Mouse (Mus musculus): ENCODE measurements around the gene Mbnl1. TPM values are rescaled to one million over a fixed set of nuclear protein-coding genes. Genes with fewer than 3 reads are reported as not detected.

Mbnl1 gene
- polyA plus RNA-seq, 1 experiment = 191 TPM

DNA sequence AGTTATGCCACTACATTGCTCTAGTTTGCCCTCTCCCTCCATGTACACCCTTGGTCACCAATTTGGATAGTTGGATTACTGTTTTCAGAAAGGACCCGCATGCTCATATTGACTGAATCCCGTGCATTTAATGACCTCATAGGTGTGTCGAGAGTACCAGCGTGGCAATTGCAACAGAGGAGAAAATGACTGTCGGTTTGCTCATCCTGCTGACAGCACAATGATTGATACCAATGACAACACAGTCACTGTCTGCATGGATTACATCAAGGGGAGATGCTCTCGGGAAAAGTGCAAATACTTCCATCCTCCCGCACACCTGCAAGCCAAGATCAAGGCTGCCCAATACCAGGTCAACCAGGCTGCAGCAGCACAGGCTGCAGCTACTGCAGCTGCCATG is 140.5 kb downstream of the Mbnl1 start:
- no peak overlapping the region for H3K27ac ChIP-seq (ENCODE audit: insufficient read depth, low read length)
- TF ChIP-seq POLR2A (IDR thresholded peaks at IDR 0.05; ENCODE audit: low read depth, low read length) (no peak), CTCF (IDR thresholded peaks at IDR 0.05; ENCODE audit: borderline replicate concordance, insufficient read depth, low read length) (no peak)
- no peak overlapping the region for H3K4me3 ChIP-seq (ENCODE audit: insufficient read depth, low read length)
- H3K4me1 ChIP-seq (ENCODE audit: control insufficient read depth, insufficient read depth, low read length) = peaks cover 8% of the 10 kb centered on the region

DNA sequence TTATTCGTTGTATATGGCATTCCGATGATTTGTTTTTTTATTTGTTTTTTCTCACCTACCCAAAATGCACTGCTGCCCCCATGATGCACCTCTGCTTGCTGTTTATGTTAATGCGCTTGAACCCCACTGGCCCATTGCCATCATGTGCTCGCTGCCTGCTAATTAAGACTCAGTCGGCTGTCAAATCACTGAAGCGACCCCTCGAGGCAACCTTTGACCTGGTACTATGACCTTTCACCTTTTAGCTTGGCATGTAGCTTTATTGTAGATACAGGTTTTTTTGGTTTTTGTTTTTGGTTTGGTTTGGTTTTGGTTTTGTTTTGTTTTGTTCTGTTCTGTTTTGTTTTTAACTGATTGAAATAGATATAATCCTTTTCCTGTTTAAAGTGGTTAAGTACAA is 141.9 kb downstream of the Mbnl1 start:
- no peak overlapping the region for H3K27ac ChIP-seq (ENCODE audit: insufficient read depth, low read length)
- no peak overlapping the region for H3K4me3 ChIP-seq (ENCODE audit: insufficient read depth, low read length)
- TF ChIP-seq POLR2A (IDR thresholded peaks at IDR 0.05; ENCODE audit: low read depth, low read length) (no peak), CTCF (IDR thresholded peaks at IDR 0.05; ENCODE audit: borderline replicate concordance, insufficient read depth, low read length) (no peak)
- H3K4me1 ChIP-seq (ENCODE audit: control insufficient read depth, insufficient read depth, low read length) = peaks cover 8% of the 10 kb centered on the region

- no peak overlapping the region for H3K4me3 ChIP-seq (ENCODE audit: insufficient read depth, low read length)
- H3K27ac ChIP-seq (ENCODE audit: insufficient read depth, low read length) = no peak overlapping the region
- no peak for TF ChIP-seq POLR2A (IDR thresholded peaks at IDR 0.05; ENCODE audit: low read depth, low read length)
- no peak for TF ChIP-seq CTCF (IDR thresholded peaks at IDR 0.05; ENCODE audit: borderline replicate concordance, insufficient read depth, low read length)
- peaks cover 8% of the 10 kb centered on the region for H3K4me1 ChIP-seq (ENCODE audit: control insufficient read depth, insufficient read depth, low read length)
Observed at GRCm38 (mm10) chr3:60615057-60615606, 142.5 kb downstream of the Mbnl1 start.

GRCm38 (mm10) chr3:60615615-60616014 is 143.0 kb downstream of the Mbnl1 start:
- Histone ChIP-seq H3K4me3 (ENCODE audit: insufficient read depth, low read length) (no peak overlapping the region), H3K27ac (ENCODE audit: insufficient read depth, low read length) (no peak overlapping the region), H3K4me1 (ENCODE audit: control insufficient read depth, insufficient read depth, low read length) (peaks cover 8% of the 10 kb centered on the region)
- no peak for TF ChIP-seq CTCF (IDR thresholded peaks at IDR 0.05; ENCODE audit: borderline replicate concordance, insufficient read depth, low read length)
- no peak for TF ChIP-seq POLR2A (IDR thresholded peaks at IDR 0.05; ENCODE audit: low read depth, low read length)

DNA sequence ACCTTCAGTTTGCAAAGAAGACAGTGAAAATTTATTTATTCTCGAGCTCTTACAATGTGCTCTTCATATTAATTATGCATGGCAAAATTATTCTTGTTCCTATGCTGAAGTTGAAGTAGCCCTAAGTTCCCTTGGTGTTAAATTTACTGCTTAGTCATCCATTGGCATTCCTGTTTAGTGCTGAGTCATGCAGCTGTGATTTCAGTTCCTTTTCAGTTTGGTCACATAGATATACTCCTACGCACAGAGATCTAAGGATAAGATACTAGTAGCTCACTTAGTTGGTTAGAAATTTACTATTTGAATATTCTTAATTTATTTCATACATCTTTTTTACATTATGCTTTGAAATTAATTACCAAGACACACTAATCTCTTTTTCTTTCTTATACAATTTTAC is 143.5 kb downstream of the Mbnl1 start:
- Histone ChIP-seq H3K4me1 (ENCODE audit: control insufficient read depth, insufficient read depth, low read length) (peaks cover 8% of the 10 kb centered on the region), H3K27ac (ENCODE audit: insufficient read depth, low read length) (no peak overlapping the region), H3K4me3 (ENCODE audit: insufficient read depth, low read length) (no peak overlapping the region)
- TF ChIP-seq CTCF (IDR thresholded peaks at IDR 0.05; ENCODE audit: borderline replicate concordance, insufficient read depth, low read length) = no peak
- no peak for TF ChIP-seq POLR2A (IDR thresholded peaks at IDR 0.05; ENCODE audit: low read depth, low read length)

DNA sequence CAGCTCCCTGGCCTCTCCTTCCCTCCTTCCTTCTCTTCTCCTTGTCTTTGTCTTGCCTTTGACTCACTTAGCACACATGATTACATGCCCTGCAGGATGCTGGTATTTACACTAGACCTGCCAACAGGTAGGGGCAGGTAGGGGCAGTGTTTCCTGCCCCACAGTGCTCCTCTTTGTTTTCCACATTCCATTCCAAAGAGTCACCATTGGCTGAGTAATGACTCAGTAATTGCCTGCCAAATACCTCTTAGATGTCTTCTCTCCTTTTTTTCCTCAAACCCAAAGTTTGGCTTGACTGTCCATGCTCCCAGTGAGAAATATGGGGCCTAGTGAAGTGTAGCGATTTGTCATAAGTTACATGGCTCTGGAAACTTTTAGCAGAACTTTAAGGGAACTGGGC is 145.0 kb downstream of the Mbnl1 start:
- H3K27ac ChIP-seq (ENCODE audit: insufficient read depth, low read length) = peak overlapping the region; percentile 30; the same call in 1 of the 2 replicates
- H3K4me1 ChIP-seq (ENCODE audit: control insufficient read depth, insufficient read depth, low read length) = peaks cover 8% of the 10 kb centered on the region
- TF ChIP-seq POLR2A (IDR thresholded peaks at IDR 0.05; ENCODE audit: low read depth, low read length) = no peak
- TF ChIP-seq CTCF (IDR thresholded peaks at IDR 0.05; ENCODE audit: borderline replicate concordance, insufficient read depth, low read length) = no peak
- no peak overlapping the region for H3K4me3 ChIP-seq (ENCODE audit: insufficient read depth, low read length)

GRCm38 (mm10) chr3:60620236-60620635 is 147.6 kb downstream of the Mbnl1 start:
- no peak for TF ChIP-seq POLR2A (IDR thresholded peaks at IDR 0.05; ENCODE audit: low read depth, low read length)
- TF ChIP-seq CTCF (IDR thresholded peaks at IDR 0.05; ENCODE audit: borderline replicate concordance, insufficient read depth, low read length) = no peak
- no peak overlapping the region for H3K4me3 ChIP-seq (ENCODE audit: insufficient read depth, low read length)
- no peak overlapping the region for H3K27ac ChIP-seq (ENCODE audit: insufficient read depth, low read length)
- H3K4me1 ChIP-seq (ENCODE audit: control insufficient read depth, insufficient read depth, low read length) = peaks cover 8% of the 10 kb centered on the region

DNA sequence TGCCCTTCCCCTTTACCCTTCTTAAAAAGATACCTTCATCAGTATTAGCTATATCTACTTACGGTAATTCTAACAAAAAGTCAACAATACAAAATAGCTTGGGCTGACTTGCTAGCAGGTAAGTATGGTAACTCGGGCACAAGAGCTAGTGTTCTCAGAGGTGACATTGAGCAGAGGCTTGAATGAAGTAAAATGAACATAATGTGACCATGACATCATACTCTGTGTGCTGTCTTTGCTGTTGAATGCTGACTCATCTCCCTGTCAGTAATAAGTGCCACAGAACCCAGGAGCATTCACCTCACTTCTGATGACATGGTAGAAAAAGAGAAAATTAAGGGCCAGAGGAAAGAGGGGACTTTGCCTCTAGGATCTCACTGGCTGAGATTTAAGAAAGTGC is 158.6 kb downstream of the Mbnl1 start:
- no peak overlapping the region for H3K27ac ChIP-seq (ENCODE audit: insufficient read depth, low read length)
- peaks cover 5% of the 10 kb centered on the region; the same call in 1 of the 2 replicates for H3K4me1 ChIP-seq (ENCODE audit: control insufficient read depth, insufficient read depth, low read length)
- H3K4me3 ChIP-seq (ENCODE audit: insufficient read depth, low read length) = no peak overlapping the region
- TF ChIP-seq CTCF (IDR thresholded peaks at IDR 0.05; ENCODE audit: borderline replicate concordance, insufficient read depth, low read length) (no peak), POLR2A (IDR thresholded peaks at IDR 0.05; ENCODE audit: low read depth, low read length) (no peak)

DNA sequence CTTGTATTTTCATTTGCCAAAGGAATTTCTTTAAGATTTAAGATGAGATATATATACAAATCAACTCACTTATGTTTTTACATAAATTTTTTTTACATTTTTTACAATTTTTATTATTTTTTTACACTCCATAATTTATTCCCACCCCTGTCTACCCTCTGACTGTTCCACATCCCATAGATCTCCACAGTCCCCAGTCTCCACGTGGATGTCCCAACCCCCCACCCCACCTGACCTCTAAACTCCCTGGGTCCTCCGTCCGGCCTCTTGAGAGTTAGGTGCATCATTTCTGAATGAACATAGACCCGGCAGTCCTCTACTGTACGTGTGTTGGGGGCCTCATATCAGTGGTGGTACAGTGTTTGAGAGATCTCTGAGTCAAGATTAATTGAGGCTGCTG is 159.1 kb downstream of the Mbnl1 start:
- TF ChIP-seq CTCF (IDR thresholded peaks at IDR 0.05; ENCODE audit: borderline replicate concordance, insufficient read depth, low read length) = no peak
- TF ChIP-seq POLR2A (IDR thresholded peaks at IDR 0.05; ENCODE audit: low read depth, low read length) = no peak
- Histone ChIP-seq H3K4me3 (ENCODE audit: insufficient read depth, low read length) (no peak overlapping the region), H3K27ac (ENCODE audit: insufficient read depth, low read length) (no peak overlapping the region), H3K4me1 (ENCODE audit: control insufficient read depth, insufficient read depth, low read length) (peaks cover 5% of the 10 kb centered on the region; the same call in 1 of the 2 replicates)

DNA sequence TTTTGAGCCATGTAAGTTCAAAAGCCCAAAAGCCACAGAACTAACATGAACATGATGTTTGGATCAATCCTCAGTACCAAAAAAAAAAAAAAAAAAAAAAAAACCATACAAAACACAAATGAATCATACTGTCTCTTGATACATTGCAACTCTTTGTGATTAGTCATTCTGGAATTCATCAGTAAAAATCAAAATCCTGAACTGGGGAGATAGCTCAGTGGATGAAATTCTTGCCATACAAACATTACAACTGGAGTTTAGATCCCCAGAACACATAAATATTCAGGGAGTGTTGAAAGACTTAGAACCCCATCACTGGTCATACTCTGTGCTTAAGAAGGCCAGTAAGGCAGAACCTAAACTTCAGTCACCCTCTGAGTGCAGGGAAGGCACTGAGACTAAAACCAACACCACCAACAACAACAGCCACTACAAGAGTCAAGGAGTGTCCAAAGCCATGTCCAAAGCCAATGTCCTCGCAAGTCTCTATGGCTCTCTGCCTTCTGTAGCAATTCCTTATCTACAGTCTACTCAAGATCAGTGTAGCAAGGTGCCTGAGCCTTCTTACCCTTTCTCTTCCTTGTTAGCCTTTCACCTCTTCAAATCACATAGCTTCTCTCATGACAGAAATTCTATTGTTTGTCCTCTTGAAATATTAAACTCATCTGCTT is 160.3 kb downstream of the Mbnl1 start:
- TF ChIP-seq POLR2A (IDR thresholded peaks at IDR 0.05; ENCODE audit: low read depth, low read length) = no peak
- no peak for TF ChIP-seq CTCF (IDR thresholded peaks at IDR 0.05; ENCODE audit: borderline replicate concordance, insufficient read depth, low read length)

More for the DNA sequence above, 160.3 kb downstream of the Mbnl1 start:
- Histone ChIP-seq H3K4me1 (ENCODE audit: control insufficient read depth, insufficient read depth, low read length) (peaks cover 5% of the 10 kb centered on the region; the same call in 1 of the 2 replicates), H3K27ac (ENCODE audit: insufficient read depth, low read length) (0 out of 2 replicates have a peak overlapping the region, but pooled peaks have one; percentile 24), H3K4me3 (ENCODE audit: insufficient read depth, low read length) (no peak overlapping the region)

Data from embryonic fibroblast, embryonic 13.5 days (primary cell).